Mouse (Mus musculus) liver, adult 2 months (tissue): ENCODE results near the gene Tmem164.

Source experiments
- CTCF ChIP-seq: fragments of 200-500 bp; IDR thresholded peaks from 2 replicates; pipeline ENCODE4 v1.5.1; 2011; ENCODE audit warnings: low read depth, low read length, control low read depth
- POLR2A ChIP-seq: fragments of 200-500 bp; IDR thresholded peaks from 2 replicates; pipeline ENCODE4 v1.6.1; 2011; ENCODE audit warnings: low read length, control low read depth; ENCODE audit not compliant: insufficient read depth; ENCODE audit errors: extremely low read depth

DNA sequence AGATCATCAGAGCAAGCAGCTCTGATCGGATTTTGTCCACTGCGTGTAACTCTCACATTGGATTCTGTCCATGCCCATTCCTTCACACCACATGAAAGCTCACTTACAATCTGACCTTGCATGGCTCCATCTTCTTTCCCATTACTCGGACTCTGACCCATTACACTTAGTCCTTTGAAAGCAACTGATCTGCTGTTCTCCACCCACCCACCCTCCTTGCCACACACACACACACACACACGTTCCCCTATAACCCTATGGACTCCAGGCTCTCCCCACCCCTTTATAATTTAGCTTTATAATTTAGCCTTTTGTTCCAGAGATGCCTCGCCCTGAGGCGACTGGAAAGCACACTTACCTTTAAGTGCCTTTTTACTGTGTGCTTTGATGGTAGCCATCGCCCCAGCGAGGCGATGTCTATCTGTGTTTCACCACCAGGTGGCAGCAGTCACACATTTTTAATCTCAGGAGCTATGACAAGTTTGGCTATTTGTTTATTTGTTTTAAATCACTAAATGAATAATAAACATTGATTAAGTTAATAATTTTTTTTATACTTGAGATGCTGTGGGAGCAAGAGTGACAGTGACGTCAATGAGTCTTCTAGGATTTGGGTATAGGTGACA lies 137.0 kb downstream of the Tmem164 start:
- no peak for TF ChIP-seq POLR2A
- peak; percentile 58 for TF ChIP-seq CTCF
